Mouse (Mus musculus): Measurements from ENCODE around the gene Jtb.

- TF ChIP-seq TCF12 (IDR thresholded peaks at IDR 0.05; ENCODE audit: insufficient read depth, poor library complexity, severe bottlenecking) (no peak), POLR2AphosphoS2 (IDR thresholded peaks at IDR 0.05; ENCODE audit: insufficient read length, low read depth) (no peak), MYOG (IDR thresholded peaks at IDR 0.05; ENCODE audit: control insufficient read depth in 1 of 3, insufficient read depth in 1 of 3, insufficient read length in 2 of 3, low read depth in 2 of 3) (no peak), POLR2A (IDR thresholded peaks at IDR 0.05; ENCODE audit: insufficient read length, low read depth) (no peak), CEBPB (IDR thresholded peaks at IDR 0.05; ENCODE audit: insufficient read depth, poor library complexity, severe bottlenecking) (no peak), USF1 (IDR thresholded peaks at IDR 0.05; ENCODE audit: low read depth) (no peak), MAX (IDR thresholded peaks at IDR 0.05; ENCODE audit: low read depth) (no peak), MYOD1 (IDR thresholded peaks at IDR 0.05; ENCODE audit: control insufficient read depth in 1 of 3, insufficient read length in 2 of 3, low read depth in 2 of 3) (no peak), E2F4 (IDR thresholded peaks at IDR 0.05; ENCODE audit: insufficient read depth) (no peak), REST (IDR thresholded peaks at IDR 0.05; ENCODE audit: insufficient read depth, insufficient read length) (no peak), TCF3 (IDR thresholded peaks at IDR 0.05; ENCODE audit: insufficient read length, low read depth) (no peak)
These were observed 35.8 kb upstream of the Jtb start for GRCm38 (mm10) chr3:90195644-90196043.

Measured in myocyte (in vitro differentiated cells).